Mouse (Mus musculus) spleen, postnatal 10 days (tissue): Measurements from ENCODE around the gene Myo3a.

Experiments
- DNase-seq, 2 experiments: peaks; one replicate each; pipeline ENCODE4 v3.0.0; 2021 to 2022; ENCODE audit warnings: low spot score in 2 of 2

Myo3a gene

GRCm38 (mm10) chr2:22620978-22621827, 393.9 kb downstream of the Myo3a start:
- DNase-seq = no peak

- peak in 1 of 2 experiments; percentile 16 for DNase-seq
Measured at GRCm38 (mm10) chr2:22621828-22622731, 394.8 kb downstream of the Myo3a start, which contains the start of gene Gad2. Gene Gad2, plus strand, starts transcription at chr2:22622205.

GRCm38 (mm10) chr2:22623111-22624070, 396.1 kb downstream of the Myo3a start:
- DNase-seq = no peak

- DNase-seq = no peak
Measured at GRCm38 (mm10) chr2:22624188-22624975, 397.1 kb downstream of the Myo3a start.

- no peak for DNase-seq
Measured at GRCm38 (mm10) chr2:22625096-22625960, 398.0 kb downstream of the Myo3a start.

- DNase-seq = no peak
Measured at GRCm38 (mm10) chr2:22627147-22627666, 399.9 kb downstream of the Myo3a start.

- DNase-seq = no peak
Measured at GRCm38 (mm10) chr2:22627819-22628432, 400.6 kb downstream of the Myo3a start.

GRCm38 (mm10) chr2:22634766-22635165, 407.5 kb downstream of the Myo3a start:
- DNase-seq = peak in 1 of 2 experiments; percentile 55

- DNase-seq = no peak
Measured at GRCm38 (mm10) chr2:22646134-22646533, 418.8 kb downstream of the Myo3a start.

- DNase-seq = no peak
Measured at GRCm38 (mm10) chr2:22648394-22648793, 421.1 kb downstream of the Myo3a start.

GRCm38 (mm10) chr2:22651826-22652225, 424.5 kb downstream of the Myo3a start:
- no peak for DNase-seq

- DNase-seq = no peak
Measured at GRCm38 (mm10) chr2:22663731-22664130, 436.4 kb downstream of the Myo3a start.
